Mouse (Mus musculus) megakaryocyte, embryonic 14.5 days (primary cell): ENCODE results near the gene Amy2a4. TPM values are rescaled to one million over a fixed set of nuclear protein-coding genes. Genes with fewer than 3 reads are reported as not detected.
"Not testable (repeated sequence)": the region's sequence is repeated elsewhere in the genome, so short reads cannot be mapped to it uniquely, and the experiment has no call there.

Source experiments
- H3K27me3 ChIP-seq: replicated peaks from 2 replicates; pipeline ENCODE3; 2012; ENCODE audit warnings: inconsistent platforms
- H3K36me3 ChIP-seq: replicated peaks from 2 replicates; pipeline ENCODE3; 2012; ENCODE audit warnings: low read length, inconsistent platforms, mixed read lengths
- H3K4me1 ChIP-seq: 2 replicates; pipeline ENCODE4 v1.6.1; 2012; ENCODE audit warnings: inconsistent platforms
- H3K4me3 ChIP-seq: replicated peaks from 2 replicates; pipeline ENCODE3; 2012; ENCODE audit warnings: moderate library complexity, mild to moderate bottlenecking, inconsistent platforms
- H3K9me3 ChIP-seq: 2 replicates; pipeline ENCODE4 v1.6.1; 2012; ENCODE audit warnings: inconsistent platforms
- polyA plus RNA-seq: library from polyadenylated mRNA; stranded (reverse); fragments of >175 nt; gene quantifications from 2 replicates; pipeline ENCODE4 v1.2.3, GENCODE M21; 2012; ENCODE audit warnings: low replicate concordance; ENCODE audit not compliant: insufficient read depth

Gene Amy2a4
- polyA plus RNA-seq = not detected in 2 replicates

- H3K27me3 ChIP-seq, H3K36me3 ChIP-seq, H3K9me3 ChIP-seq, H3K4me1 ChIP-seq, H3K4me3 ChIP-seq: not testable (repeated sequence)
Observed at GRCm38 (mm10) chr3:113291349-113291748, at the start of gene Amy2a4. Gene Amy2a4 (minus strand): TSS chr3:113291449.

GRCm38 (mm10) chr3:113323952-113324351 is 32.7 kb upstream of the Amy2a4 start, which contains the start of gene Amy2a3:
Gene Amy2a3 (minus strand): TSS chr3:113324052.
- H3K4me1 ChIP-seq, H3K4me3 ChIP-seq, H3K9me3 ChIP-seq, H3K36me3 ChIP-seq, H3K27me3 ChIP-seq: not testable (repeated sequence)

- not testable (repeated sequence) for H3K4me3 ChIP-seq
Observed at GRCm38 (mm10) chr3:113312937-113313336, 21.7 kb upstream of the Amy2a4 start.

GRCm38 (mm10) chr3:113280285-113280684 is 11.0 kb downstream of the Amy2a4 start:
- H3K4me3 ChIP-seq, H3K9me3 ChIP-seq, H3K36me3 ChIP-seq, H3K4me1 ChIP-seq, H3K27me3 ChIP-seq: not testable (repeated sequence)

More at GRCm38 (mm10) chr3:113312937-113313336, 21.7 kb upstream of the Amy2a4 start:
- H3K27me3 ChIP-seq, H3K4me1 ChIP-seq, H3K36me3 ChIP-seq, H3K9me3 ChIP-seq: not testable (repeated sequence)

- not testable (repeated sequence) for H3K36me3 ChIP-seq, H3K27me3 ChIP-seq, H3K4me3 ChIP-seq, H3K9me3 ChIP-seq, H3K4me1 ChIP-seq
Observed at GRCm38 (mm10) chr3:113279586-113279985, 11.7 kb downstream of the Amy2a4 start.

GRCm38 (mm10) chr3:113258737-113259136 is 32.5 kb downstream of the Amy2a4 start, which contains the start of gene Amy2a5:
Gene Amy2a5 (minus strand): TSS chr3:113258837.
- H3K4me3 ChIP-seq, H3K4me1 ChIP-seq, H3K27me3 ChIP-seq, H3K9me3 ChIP-seq, H3K36me3 ChIP-seq: not testable (repeated sequence)

Other genes starting within 250 kb of the Amy2a4 start
- gene Amy2a5, start 32.6 kb downstream of the Amy2a4 start, polyA plus RNA-seq = not detected in 2 replicates
- not detected in 2 replicates for gene Amy2a3, start 32.6 kb upstream of the Amy2a4 start, polyA plus RNA-seq
- gene Amy2a2, start 65.2 kb upstream of the Amy2a4 start, polyA plus RNA-seq = not detected in 2 replicates
- not detected in 2 replicates for gene Amy2a1, start 241.0 kb upstream of the Amy2a4 start, polyA plus RNA-seq